Mouse (Mus musculus) cerebellum, postnatal 25 days (tissue): ENCODE data around the gene Islr.

Source experiments
- DNase-seq, 2 experiments: peaks; one replicate each; pipeline ENCODE4 v3.0.0; 2021; ENCODE audit warnings: mixed read lengths in 2 of 2

Gene Islr

DNA sequence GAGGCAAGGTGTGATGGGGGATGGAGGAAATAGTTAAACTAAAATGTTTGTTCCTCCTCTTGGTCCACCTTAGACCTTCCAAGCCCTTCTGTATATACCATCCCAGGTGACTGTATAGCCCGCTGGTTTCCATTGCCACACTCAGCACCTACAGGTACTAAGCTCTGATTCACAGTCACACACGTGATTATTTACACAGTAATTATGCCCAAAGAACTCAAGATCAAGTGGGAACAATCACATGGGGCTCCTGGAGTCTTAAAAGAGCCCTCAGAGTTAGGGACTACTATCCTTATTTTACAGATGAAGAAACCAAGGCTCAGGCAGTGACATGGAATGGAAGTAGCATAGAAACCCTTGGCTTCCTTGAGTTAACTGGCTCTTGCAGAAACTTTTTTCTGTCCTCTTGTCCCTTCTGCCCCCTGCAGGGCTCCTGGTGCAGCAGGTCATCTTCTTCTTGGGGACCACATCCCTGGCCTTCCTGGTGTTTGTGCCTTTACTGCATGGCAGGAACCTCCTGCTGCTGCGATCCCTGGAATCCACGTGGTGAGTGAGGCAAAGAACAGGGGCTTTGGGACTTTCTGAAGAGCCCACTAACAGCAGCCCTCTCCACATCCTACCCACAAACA lies 53.3 kb downstream of the Islr start:
- no peak for DNase-seq

DNA sequence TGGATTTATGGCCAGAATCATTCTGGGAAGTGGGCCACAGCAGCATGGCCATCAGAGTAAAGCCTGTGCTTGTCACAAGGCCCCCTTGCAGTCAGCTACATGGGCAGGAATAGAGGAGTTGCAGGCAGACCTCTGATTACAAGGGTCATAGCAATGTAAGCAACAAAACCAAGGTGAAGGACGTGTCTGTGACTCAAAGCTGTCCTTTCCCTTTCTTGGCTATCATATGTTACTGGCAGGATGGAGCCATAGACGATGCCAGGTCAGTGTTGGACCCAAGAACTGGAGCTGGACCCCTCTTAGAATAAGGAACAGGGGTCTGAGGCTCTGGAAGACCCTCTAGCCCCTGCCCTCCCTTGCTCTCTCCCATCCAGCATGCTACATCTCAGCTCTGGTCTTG lies 55.3 kb downstream of the Islr start:
- DNase-seq, result no peak

DNA sequence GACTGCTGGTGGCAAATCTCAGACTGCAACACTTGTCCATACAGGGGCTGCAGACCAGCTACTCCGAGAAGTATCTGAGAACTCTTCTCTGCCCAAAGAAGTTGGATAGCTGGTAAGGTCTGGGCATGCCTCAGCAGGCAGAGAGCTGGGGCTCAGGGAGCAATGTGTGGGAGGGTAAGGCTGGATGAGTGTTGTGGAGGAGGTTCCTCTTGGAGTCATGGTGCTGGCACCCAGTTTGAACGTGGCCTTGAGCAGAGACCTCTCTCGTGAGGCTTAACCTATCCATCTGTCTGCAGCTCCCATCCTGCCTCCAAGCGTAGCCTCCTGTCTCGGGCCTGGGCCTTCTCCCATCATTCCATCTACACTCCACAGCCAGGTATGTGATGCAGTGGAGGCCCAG lies 58.7 kb downstream of the Islr start:
- DNase-seq, result no peak

DNA sequence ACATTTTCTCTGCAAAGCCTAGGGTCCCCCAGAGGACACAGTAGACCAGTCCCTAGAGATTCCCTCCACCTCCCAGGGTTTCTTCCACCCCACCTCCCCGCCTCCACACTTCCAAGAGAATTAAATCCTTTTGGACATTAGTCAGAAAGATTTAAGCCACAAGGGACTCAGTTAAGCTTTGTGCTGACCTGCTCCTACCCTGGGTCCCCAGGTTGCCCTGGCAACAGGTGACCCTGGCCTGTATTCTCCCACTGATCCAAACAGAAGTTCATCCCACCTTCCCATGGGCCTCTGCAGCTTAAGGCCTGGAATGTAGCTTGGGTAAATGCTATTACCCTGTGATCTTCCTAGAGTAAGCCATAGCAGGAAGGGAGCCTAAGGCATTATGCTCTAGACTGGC lies 59.4 kb downstream of the Islr start:
- no peak for DNase-seq

DNA sequence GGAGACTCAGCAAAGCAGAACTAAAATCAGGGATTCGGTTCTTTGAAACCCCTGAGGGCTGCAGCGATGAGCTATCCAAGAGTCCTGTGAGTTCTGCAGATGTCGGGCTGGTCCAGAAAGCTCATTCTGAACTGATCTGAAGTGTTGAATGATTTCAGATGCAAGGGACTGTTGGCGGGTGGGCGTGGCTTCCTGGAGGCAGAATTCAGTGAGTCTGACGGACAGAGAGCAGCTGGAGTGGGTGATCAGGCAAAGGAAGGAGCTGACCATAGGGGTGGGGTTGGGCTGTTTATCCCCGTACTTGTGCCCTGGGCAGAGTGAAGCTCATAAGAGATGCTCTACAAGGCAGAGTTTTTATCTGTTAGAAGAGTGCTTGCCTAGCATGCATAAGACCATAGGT lies 60.7 kb downstream of the Islr start:
- no peak for DNase-seq

DNA sequence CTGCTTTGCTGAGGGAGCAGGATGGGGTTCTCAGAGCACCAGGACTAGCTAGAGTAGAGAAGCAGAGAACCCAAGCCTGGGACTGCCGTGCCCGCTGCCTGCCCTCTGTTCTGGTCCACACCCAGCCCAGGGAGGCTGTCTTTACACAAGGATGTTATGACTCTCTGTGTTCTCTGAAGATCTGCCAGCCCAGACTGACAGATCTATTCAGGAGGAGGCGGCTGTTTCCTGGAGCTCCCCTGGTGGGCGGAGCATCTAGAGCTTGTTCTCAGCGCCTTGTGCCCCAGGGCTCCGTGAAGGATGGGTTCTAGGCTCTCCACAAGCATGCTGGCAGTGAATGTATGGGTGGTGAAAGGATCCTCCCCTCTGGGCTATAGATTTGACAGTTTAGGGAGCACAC lies 64.2 kb downstream of the Islr start:
- DNase-seq, result no peak

DNA sequence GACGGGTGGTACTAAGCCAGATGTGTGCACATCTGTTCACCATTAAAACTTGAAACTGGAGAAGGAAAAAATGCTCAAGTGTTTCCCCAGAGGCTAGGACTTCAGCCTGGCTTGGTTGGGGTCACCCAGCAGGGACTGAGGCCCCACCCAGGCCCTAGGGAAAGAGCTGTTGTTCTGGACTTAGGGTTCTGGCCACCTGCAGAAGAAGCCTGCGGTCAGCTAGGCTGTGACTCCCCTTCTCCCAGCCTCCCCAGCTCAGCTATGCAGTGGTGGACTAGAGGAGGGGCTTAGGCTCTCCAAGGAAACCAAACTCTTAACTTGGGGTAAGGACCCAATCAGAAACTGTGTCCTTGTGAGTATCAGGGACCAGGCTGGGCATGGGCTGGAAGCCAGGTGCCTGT lies 68.2 kb downstream of the Islr start:
- no peak for DNase-seq

DNA sequence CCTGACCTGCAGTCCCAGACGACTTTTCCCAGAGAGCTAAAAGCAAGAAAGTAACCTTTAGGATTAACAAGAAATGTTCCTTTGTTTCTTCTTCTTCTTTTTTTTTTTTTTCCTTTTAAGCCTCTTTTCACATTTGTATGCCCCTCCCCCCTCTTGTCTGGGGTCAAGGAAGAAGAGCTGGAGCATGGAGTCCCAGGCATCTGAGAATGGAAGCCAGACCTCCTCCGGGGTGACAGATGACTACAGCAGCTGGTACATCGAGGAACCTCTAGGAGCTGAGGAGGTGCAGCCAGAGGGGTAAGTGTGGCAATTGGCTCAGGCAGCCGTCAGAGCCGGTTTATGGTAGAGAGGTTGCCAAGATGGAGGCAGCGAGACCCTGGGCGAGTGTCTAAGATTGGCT lies 69.2 kb downstream of the Islr start:
- peak in 1 of 2 experiments; percentile 53 for DNase-seq

DNA sequence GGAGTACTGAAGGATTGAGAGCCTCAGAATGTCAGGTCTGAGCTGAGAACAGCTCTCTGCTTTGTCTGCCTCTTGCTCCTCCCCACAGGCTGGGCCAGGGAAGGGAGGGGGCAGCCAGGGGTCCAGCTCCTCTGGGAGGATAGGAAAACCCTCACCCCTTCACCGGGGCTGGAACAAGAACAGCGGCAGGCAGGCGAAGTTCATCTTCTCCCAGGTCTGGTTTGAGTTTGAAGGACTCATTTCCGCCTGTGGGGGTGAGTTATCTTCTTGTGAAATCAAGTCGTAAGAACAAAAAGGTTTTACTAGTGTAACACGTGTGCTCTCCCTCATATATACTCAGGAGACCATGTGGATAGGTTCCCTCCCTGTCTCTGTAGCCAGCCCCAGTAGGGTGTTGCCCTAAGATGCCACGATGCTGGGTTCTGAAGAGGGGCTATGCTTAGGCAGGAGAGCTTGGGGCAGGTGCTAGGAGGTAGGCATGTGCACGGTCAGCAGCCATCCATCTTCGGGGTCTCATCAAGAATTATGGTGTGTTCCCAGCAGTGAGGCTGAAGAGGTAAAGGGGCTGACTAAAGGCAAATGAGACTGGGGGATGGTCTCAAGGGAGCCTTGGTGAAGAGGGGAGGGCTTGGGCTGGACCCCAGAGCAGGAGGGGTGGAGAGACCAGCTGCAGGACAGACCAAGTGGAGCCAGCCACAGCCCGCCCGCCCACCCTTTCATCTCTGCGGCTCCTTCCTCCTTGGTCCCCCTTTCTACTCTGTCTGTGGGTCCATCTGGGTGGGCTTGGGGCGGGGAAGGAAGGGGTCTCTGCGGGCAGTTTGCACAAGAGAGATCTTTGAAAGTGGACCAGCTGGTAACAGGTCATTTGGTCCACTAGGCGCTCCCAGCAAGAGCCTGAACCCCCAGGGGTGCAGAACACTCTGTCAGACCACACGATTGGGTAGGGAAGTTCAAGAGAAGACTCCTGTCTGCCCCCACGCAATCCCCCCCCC lies 69.9 kb downstream of the Islr start:
- no peak for DNase-seq

DNA sequence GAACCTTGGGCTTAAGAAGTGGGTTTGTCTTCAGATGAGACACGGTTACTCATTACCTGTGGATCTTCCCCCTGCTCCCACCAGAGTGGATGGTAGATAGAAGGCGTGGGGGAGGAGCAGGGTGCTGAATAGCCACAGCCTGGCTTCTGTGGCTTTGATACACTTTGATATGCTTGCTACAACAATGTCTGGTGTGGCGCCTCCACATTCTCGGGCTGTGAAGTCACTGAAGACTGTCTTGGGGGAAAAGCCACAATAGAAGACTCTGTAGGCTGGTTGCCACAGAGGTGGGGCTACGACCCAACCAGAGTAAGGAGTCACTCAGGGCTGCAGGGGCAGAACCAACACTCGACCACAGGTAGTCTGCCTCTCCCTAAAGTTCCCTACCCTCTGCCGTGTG lies 72.4 kb downstream of the Islr start:
- DNase-seq, result no peak

DNA sequence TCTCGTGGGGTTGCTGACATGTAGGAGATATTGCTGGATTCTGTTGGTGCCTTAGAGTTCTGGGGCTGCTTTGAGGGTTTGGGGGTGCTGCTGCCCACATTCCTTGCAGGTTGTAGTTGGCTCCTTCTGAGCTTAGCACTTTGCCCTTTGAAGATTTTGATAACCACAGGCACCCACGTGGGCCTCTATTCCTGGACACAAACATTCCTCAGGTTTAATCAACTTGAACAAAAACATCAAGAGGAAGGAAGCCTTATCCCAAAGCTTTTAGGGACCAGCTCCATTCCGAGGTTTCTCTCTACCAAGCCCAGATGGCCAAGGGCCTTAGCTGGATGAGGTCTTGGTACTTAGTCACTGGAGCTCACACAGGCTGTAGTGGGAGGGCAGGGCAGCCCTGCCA lies 73.2 kb downstream of the Islr start:
- DNase-seq, result no peak

DNA sequence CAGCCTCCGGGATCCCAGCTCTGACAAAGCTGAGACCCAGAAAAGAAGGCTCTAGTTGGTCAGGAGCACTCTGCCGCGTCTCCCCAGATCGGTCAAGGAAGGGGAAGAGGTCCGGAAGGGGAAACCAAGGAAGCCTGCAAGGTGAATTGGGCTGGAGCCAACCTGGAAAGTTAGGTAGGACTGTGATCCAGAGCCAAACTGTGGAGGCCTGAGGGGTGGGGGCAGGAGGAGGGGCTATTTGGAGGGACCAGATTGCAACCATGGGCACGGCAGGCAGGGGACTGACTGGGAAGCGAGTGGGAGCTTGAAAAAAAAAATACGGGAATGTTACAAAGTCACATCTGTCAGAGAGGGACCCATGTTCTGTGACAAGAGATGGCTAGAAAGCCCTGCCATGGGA lies 74.6 kb downstream of the Islr start:
- DNase-seq, result no peak

DNA sequence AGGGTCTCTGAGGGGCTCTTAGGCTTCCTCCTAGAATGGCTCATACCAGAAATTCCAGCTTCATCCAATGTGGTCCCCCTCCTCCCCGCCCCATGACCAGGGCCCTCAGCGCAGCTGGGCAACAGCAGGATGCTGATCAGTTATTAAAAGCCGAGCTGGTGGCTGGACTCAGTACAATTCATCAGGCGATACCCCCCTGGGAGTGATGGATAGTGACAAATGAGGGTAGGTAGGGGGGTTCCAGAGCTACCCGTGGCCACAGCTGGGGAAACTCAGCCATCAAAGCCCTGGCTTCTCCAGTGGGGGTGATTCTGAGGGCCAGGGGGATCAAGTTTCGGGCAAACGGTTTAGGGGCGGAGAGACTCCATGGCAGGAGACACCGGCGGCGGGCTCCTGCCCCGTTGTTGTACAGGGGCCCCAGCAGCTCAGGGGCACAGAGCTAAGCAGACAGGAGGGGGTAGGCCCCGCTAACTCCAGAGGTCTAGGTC lies 75.1 kb downstream of the Islr start:
- no peak for DNase-seq

DNA sequence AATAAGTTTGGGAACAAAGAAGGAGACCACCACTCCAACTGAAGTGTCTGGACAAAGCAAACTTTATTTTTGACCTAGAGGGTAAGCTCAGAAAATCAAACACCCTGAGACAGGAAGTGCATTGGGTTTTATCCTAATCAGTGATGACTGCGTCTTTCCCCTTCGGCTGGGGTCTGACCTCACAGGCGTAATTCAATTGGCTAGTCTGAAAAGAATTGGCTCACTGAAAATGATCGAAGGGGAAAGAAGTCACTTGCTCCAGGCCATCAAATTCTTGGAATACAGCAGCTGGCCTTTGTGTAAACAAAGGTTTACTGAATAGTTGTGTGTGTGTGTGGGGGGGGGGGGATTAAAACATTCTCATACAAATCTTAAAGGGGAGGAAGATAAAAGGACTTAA lies 78.3 kb downstream of the Islr start:
- no peak for DNase-seq

DNA sequence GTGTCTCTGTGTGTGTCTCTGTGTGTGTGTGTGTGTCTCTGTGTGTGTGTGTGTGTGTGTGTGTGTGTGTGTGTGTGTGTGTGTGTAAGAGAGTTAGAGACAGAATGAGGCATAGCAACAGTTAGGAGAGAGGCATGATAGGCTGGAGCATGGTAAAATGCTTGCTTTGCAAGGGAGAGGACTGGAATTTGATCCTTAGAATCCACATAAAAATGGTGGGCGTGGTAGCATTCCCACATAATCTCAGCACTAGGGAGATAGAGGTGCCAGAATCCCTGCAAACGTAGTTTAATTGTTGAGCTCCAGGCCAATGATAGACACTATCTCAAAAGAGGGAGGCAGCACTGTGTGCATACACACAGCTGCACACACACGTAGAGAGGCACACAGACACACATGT lies 79.0 kb downstream of the Islr start:
- DNase-seq, result no peak

DNA sequence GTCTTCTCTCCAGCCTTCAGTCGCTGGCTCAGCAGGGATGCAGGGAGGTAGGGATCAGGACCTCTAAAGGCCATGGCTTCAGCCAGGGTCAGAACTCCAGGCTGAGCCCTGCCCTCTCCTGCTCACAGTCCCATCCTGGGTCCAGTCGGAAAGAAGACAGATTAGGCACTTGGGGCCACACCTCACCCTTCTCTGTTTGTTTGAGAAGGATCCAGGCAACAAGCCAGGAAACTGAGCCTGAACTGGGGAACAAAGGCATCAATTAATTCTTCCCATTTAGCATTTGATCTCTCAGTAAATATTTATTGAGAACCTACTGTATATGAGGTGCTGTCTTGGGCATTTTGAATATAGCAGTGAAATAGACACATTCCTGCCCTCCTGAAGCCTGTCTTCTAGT lies 85.4 kb downstream of the Islr start, which contains the start of gene Ccdc33:
Gene Ccdc33 (minus strand): TSS at position 153 of the 400 bp plus-strand sequence.
- no peak for DNase-seq

DNA sequence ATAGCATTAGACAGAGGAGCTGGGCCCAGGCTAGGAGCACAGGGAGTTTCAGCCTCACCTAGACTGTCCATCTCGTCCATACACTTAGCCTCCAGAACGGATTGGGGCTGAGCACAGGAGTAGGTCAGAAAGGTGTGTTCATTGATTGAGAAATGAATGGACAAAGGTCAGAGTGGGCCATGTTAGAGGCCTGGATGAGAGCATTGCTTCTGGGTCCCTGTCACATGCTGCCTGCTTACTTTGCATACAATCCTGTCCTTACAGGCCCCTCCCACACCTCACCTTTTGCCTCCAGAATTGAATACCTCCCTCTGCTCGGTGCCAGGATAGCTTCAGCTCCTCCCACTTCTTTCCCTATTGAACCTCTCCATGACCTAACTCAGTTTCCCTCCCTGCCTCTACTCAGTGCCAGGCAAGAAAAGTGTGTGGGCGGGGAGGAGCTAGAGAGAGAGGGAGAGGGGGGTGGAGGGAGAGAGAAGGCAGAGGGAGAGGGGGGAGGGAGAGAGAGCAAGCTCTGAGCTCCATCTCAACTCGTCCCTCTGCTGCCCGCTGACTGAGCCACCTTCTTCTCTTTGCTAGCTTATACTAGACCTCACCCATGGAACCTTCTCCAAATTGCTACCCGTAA lies 88.0 kb downstream of the Islr start:
- DNase-seq, result no peak

DNA sequence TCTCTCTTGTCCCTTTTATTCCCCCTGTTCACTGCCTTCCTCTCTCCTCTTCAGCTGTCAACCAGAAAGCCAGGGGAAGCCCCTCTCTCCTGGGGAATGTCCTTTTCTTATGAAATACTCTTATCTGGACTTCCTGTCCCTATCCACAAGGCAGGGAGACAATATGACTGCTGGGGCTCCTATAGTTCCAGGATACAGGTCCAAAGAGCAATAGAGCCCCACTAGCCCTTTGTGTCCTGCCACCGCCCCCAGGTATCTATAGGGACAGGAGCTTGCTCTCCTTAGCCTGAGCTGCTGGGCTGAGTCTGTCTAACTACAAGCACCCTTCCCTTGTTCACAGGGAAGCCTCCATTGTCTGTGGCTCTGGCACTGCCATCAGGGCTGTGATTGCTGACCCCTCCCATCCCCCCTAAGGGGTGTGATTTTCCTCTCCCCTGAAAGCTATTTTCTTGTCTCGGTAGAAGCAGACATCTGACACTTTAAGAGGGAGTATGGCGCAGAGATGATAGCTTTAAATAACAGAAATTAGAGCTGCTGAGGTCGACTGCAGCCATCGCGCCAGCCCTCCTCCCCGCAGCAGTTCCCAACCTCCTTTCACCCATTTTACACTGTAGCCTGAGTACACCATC lies 88.7 kb downstream of the Islr start:
- DNase-seq, result no peak

DNA sequence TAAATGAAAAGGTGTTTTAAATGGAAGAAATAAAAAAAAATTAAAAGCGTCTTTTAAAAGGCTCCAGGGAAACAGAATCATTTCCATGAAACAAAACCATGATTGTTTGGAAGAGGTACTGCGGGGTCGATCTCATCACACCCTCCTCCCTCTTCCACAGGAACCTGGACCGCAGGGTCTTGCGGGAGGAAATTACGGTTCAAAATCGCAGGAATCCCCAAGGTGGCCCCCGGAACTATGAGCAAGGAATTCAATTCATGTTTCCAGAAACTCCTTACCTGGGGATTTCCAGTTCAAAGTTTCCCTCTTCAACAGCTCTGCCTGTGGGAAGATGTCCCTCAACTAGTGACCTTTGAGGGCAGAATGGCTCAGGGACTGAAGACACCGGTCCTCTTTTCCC lies 90.1 kb downstream of the Islr start:
- no peak for DNase-seq

DNA sequence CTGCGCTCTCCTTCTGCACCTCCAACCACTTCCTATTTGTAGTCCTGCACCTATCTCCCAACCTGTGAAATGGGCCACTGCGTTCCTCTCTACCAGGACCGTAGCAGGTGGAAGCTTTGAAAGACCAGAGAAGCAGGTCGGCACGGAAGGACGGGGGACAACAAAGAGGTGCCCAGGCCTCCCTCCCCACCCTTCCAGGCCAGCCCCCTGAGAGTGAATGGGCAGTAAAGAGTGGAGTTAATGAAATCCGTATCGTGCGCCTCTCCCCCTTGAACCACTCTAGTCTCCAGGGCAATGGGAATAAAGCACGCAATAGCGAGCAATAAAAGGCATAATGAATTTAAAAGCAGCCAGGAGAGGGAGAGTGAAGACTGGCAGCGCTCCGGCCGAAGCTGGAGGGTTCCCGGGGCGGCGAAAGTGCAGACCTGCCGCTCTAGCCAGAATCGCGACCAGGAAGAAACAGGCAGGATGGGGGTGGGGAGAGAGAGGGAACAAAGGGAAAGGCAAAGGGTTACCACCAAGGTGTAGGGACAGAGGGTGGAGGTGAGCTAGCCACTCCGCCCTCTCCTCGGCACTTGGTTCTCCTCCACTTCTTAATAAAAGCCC lies 90.7 kb downstream of the Islr start:
- DNase-seq, result peak in 1 of 2 experiments; percentile 53

DNA sequence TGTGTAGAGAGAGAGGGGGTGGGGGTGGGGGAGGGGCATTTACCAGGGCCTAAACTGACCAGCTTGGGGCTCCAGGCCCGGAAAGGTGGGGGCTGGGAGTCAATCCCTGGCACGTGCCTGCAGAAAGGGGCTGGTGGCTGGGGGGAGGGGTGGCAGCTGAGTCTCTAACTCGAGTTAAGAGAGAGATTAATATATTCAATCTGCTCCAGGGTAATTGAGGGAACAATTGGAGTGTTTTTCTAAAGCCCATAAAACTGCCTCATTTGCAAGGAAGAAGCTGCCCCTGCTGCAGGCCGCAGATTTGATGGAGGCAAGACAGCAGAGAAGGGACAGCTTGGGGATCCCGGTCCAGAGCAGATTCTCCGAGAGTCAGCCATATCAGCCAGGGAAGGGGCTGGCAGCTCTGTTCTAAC lies 91.2 kb downstream of the Islr start:
- peak in 1 of 2 experiments; percentile 52 for DNase-seq

DNA sequence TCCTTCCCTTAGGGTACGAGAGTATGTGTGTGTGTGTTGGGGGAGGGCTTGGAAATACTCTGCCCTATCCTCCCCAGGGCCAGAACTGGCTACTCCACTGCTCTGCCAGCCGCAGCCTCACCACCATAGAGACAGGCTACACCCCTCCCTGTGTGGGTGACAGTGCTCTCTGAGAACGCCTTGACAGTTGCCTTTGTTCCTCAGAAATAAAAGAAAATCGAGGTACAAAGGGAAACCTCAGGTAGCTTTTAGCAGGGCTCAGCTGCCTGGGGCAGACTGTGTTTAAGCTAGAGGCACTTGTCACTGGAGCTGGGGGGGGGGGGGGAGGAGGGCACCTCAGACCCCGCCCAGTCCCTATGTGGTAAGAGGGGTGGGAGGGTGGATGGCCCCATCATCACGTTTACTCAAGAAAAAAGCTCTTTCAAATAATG lies 91.8 kb downstream of the Islr start:
- peak in 1 of 2 experiments; percentile 32 for DNase-seq

DNA sequence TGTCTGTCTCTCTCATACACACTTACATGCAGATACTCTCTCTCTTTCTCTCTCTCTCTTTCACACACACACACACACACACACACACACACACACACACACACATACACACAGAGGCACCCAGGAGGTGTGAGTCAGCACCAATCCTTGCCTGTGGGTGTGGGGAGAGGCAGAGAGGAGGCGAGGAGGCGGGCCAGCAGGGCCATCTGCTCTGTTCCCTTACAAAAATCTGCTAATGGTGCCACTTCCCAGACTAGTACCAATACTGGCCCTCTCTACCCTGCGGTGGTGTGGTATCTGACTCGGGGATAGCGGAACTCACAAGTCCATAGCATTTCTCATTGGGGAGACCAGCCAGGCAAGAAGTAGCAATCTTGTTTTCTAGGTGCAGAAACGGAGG lies 92.7 kb downstream of the Islr start:
- peak; percentile 89 to 91 for DNase-seq
